Mouse (Mus musculus) liver, embryonic 15.5 days (tissue): ENCODE data around the gene Fbxl14. TPM values are rescaled to one million over a fixed set of nuclear protein-coding genes. Genes with fewer than 3 reads are reported as not detected.
"Not testable (repeated sequence)": the region's sequence is repeated elsewhere in the genome, so short reads cannot be mapped to it uniquely, and the experiment has no call there.

Experiments
- ATAC-seq: fragments of 200-750 bp; cut with Nextera tagmentation; 2 replicates; pipeline ENCODE4 v1.8.0; 2017; ENCODE audit warnings: moderate number of reproducible peaks, mild to moderate bottlenecking, moderate library complexity; ENCODE audit not compliant: insufficient read depth
- H3K27ac ChIP-seq: fragments of 300-500 bp; sonication (generic); replicated peaks from 2 replicates; pipeline ENCODE4 v1.5.1; 2015; ENCODE audit warnings: mild to moderate bottlenecking, inconsistent platforms
- H3K27me3 ChIP-seq: fragments of 300-500 bp; sonication (generic); 2 replicates; pipeline ENCODE4 v1.6.1; 2015; ENCODE audit warnings: mild to moderate bottlenecking, inconsistent platforms
- H3K36me3 ChIP-seq: fragments of 300-500 bp; sonication (generic); replicated peaks from 2 replicates; pipeline ENCODE4 v1.6.1; 2015; ENCODE audit warnings: moderate library complexity, mild to moderate bottlenecking, inconsistent platforms
- H3K4me1 ChIP-seq: fragments of 300-500 bp; sonication (generic); replicated peaks from 2 replicates; pipeline ENCODE4 v1.6.1; 2015; ENCODE audit warnings: inconsistent platforms
- H3K4me2 ChIP-seq: fragments of 300-500 bp; sonication (generic); 2 replicates; pipeline ENCODE4 v1.6.1; 2015; ENCODE audit warnings: moderate library complexity, mild to moderate bottlenecking, inconsistent platforms
- H3K4me3 ChIP-seq: fragments of 300-500 bp; sonication (generic); replicated peaks from 2 replicates; pipeline ENCODE4 v1.5.1; 2015; ENCODE audit warnings: mild to moderate bottlenecking, inconsistent platforms
- H3K9ac ChIP-seq: fragments of 300-500 bp; sonication (generic); 2 replicates; pipeline ENCODE4 v1.6.1; 2015; ENCODE audit warnings: moderate library complexity, mild to moderate bottlenecking, inconsistent platforms
- H3K9me3 ChIP-seq: fragments of 300-500 bp; sonication (generic); replicated peaks from 2 replicates; pipeline ENCODE4 v1.6.1; 2016; ENCODE audit warnings: inconsistent platforms
- WGBS: fragments of 180-500 bp; shearing (Covaris S2); methylation state at CpG from one replicate; pipeline ENCODE4 v1.1.7; 2015; ENCODE audit warnings: mixed read lengths; ENCODE audit not compliant: insufficient replicate concordance; 5-methylcytosine and 5-hydroxymethylcytosine counted together
- polyA plus RNA-seq: library from polyadenylated mRNA; unstranded; fragments of >200 nt; fragmentation: Nextera tagmentation; extraction: Ambion mirVana; gene quantifications from 2 replicates; pipeline ENCODE4 v1.2.1, GENCODE M21; 2015

Fbxl14 gene
- polyA plus RNA-seq: 2.1 and 2.4 TPM in 2 replicates

DNA sequence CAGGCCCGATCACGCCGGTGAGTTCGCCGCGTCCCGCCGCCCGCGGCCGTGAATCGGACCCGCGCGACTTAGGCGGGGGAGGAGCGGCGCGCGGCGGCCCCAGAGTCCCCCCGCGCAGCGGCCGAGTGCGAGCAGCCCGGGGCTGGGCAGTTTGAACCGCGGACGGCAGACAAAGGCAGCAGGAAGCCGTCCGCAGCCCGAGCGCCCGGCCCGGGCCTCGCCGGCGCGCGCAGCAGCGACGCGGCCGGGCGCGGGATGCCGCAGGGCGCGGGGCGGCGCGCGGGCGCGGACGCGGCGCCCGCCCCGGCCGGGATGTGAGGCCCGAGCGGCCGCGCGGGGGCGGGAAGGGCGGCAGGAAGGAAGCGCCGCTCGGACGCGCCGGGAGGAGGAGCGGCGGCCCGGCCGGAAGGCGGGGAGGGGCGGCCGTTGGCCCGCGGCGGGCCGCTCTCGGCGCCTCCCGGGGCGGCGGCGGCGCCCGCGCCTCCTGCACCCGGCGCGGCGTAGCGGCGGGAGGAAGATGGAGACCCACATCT, at the start of gene Fbxl14:
Gene Fbxl14, plus strand, starts transcription at position 326 of the 533 bp plus-strand sequence.
- ATAC-seq: peak; percentile 87
- Histone ChIP-seq H3K27ac (peak within 1 kb of the TSS; percentile 94), H3K9ac (peak within 1 kb of the TSS; percentile 80)

GRCm38 (mm10) chr6:119430508-119430907, 49.0 kb upstream of the Fbxl14 start:
- ATAC-seq: no peak
- WGBS: 30% methylated on average over 2 of the region's 2 CpGs

More for the DNA sequence above, at the start of gene Fbxl14:
- no peaks in the 10 kb centered on the region for H3K9me3 ChIP-seq
- H3K27me3 ChIP-seq: no peaks in the 10 kb centered on the region
- peak within 1 kb of the TSS; percentile 98 for H3K4me2 ChIP-seq
- peaks cover 14% of the 10 kb centered on the region for H3K36me3 ChIP-seq
- peak within 1 kb of the TSS; percentile 82 for H3K4me3 ChIP-seq
- under 1% methylated on average over 89 of the region's 101 CpGs for WGBS
- peaks cover 61% of the 10 kb centered on the region for H3K4me1 ChIP-seq

DNA sequence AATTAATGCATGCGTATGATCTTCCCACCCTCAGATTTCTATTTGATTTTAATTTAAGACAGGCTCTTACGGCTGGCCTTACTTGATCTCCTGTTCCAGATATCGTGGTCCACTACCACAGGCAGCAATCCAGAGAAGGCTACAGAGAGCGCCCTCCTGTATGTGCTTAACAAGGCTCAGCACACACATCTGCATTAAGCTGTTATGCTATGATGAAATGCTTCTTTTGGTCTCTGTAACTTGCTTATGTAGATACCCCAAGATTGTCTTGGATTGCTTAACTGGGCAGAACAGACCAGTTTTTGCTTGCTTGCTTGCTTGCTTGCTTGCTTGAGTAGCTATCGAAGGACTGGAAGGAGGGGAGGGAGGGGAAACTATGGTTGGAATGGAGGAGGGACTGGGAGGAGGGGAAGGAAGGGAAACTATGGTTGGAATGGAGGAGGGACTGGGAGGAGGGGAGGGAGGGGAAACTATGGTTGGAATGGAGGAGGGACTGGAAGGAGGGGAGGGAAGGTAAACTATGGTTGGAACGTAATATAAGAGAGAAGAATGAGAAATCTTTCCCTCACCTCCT, 47.6 kb upstream of the Fbxl14 start:
- H3K27me3 ChIP-seq: no peaks in the 10 kb centered on the region
- WGBS: 50% methylated on average over 6 of the region's 6 CpGs
- H3K4me1 ChIP-seq: peaks cover 9% of the 10 kb centered on the region; the same call in 1 of the 2 replicates
- H3K27ac ChIP-seq: no peak overlapping the region
- no peak overlapping the region for H3K4me2 ChIP-seq
- no peak overlapping the region for H3K4me3 ChIP-seq
- no peak for ATAC-seq
- H3K9me3 ChIP-seq: no peaks in the 10 kb centered on the region
- no peaks in the 10 kb centered on the region for H3K36me3 ChIP-seq
- no peak overlapping the region for H3K9ac ChIP-seq

More at GRCm38 (mm10) chr6:119430508-119430907, 49.0 kb upstream of the Fbxl14 start:
- Histone ChIP-seq H3K27me3 (no peaks in the 10 kb centered on the region), H3K4me2 (no peak overlapping the region), H3K4me1 (peaks cover 9% of the 10 kb centered on the region; the same call in 1 of the 2 replicates), H3K27ac (no peak overlapping the region), H3K4me3 (no peak overlapping the region), H3K36me3 (no peaks in the 10 kb centered on the region), H3K9ac (no peak overlapping the region), H3K9me3 (no peaks in the 10 kb centered on the region)

GRCm38 (mm10) chr6:119434394-119434793, 45.1 kb upstream of the Fbxl14 start:
- WGBS: 48% methylated on average over 4 of the region's 4 CpGs
- peak; percentile 15; the same call in 1 of the 2 replicates for ATAC-seq
- peaks cover 13% of the 10 kb centered on the region; the same call in 1 of the 2 replicates for H3K4me1 ChIP-seq
- H3K27ac ChIP-seq: no peak overlapping the region
- H3K9me3 ChIP-seq: no peaks in the 10 kb centered on the region
- H3K27me3 ChIP-seq: no peaks in the 10 kb centered on the region
- no peak overlapping the region for H3K4me2 ChIP-seq
- H3K36me3 ChIP-seq: no peaks in the 10 kb centered on the region
- H3K9ac ChIP-seq: no peak overlapping the region
- no peak overlapping the region for H3K4me3 ChIP-seq

GRCm38 (mm10) chr6:119437894-119438761, 41.3 kb upstream of the Fbxl14 start:
- H3K9me3 ChIP-seq: no peaks in the 10 kb centered on the region
- no peak overlapping the region for H3K4me3 ChIP-seq
- H3K27ac ChIP-seq: no peak overlapping the region
- H3K27me3 ChIP-seq: no peaks in the 10 kb centered on the region
- H3K4me1 ChIP-seq: peaks cover 13% of the 10 kb centered on the region; the same call in 1 of the 2 replicates
- ATAC-seq: no peak
- no peak overlapping the region for H3K4me2 ChIP-seq
- no peak overlapping the region for H3K9ac ChIP-seq
- 28% methylated on average over 8 of the region's 8 CpGs for WGBS
- no peaks in the 10 kb centered on the region for H3K36me3 ChIP-seq

DNA sequence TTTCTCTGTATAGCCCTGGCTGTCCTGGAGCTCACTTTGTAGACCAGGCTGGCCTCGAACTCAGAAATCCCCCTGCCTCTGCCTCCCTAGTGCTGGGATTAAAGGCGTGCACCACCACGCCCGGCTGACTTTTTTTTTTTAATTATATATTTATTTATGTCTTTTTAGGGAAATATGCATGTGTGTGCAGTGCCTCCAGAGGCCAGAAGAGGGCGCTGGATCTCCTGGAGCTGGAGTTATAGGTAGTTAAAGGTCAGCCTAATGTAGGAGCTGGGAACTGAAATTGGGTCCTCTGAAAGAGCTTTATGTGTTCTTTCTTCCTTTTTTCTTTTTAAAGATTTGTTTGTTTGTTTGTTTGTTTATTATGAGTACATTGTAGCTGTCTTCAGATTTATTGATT, 36.7 kb upstream of the Fbxl14 start:
- H3K4me3 ChIP-seq, H3K36me3 ChIP-seq, H3K27ac ChIP-seq, H3K4me2 ChIP-seq, ATAC-seq, H3K9ac ChIP-seq, H3K9me3 ChIP-seq, H3K4me1 ChIP-seq: not testable (repeated sequence)
- WGBS: 59% methylated on average over 5 of the region's 5 CpGs
- peaks cover 28% of the 10 kb centered on the region for H3K27me3 ChIP-seq

DNA sequence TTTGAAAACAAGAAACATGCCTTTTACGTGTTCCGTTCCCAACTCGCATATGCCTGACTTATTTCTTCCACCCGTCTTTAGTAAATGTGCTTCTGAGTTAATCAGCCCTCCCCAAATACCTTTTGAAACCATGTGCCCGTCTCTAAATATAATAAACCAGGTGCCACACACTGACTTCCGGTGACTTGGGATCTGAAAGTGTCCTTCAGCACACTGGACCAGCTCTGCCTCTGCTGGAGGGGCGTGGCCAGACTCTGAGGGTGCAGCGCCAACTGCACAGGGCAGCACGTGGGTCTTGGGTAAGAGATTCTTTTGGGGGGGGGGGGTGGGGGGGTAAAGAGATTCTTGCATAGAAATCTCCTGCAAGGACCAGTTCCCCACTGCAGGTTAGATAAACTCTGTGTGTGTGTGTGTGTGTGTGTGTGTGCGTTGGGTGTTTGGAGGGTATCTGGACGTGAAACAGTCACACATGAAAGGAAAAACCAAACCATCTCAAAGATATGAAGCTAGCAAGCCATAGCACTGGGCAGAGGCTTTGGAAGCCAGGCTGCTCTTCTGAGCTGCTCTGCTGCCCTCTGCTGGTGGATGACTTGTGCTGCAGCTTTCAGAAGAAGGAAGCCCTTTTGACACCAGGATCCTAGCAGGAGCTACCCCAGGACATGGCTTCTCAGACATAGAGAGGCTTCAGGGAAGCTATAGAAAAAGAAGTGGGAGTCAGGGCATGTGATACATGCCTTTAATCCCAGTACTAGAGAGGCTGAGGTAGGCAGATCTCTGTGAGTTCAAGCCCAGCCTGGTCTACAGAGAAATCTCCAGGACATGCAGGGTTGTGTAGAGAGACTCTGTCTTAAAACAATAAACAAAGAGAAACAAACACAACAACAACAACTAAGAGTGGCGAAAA, 35.5 kb upstream of the Fbxl14 start:
- Histone ChIP-seq H3K27me3 (peaks cover 40% of the 10 kb centered on the region), H3K9me3 (no peaks in the 10 kb centered on the region), H3K4me2 (peak overlapping the region; percentile 8; the same call in 1 of the 2 replicates), H3K27ac (no peak overlapping the region), H3K4me3 (no peak overlapping the region), H3K36me3 (no peaks in the 10 kb centered on the region), H3K4me1 (no peaks in the 10 kb centered on the region), H3K9ac (no peak overlapping the region)
- 0 out of 2 replicates have a peak, but pooled peaks have one; percentile 26 for ATAC-seq
- 34% methylated on average over 12 of the region's 12 CpGs for WGBS

DNA sequence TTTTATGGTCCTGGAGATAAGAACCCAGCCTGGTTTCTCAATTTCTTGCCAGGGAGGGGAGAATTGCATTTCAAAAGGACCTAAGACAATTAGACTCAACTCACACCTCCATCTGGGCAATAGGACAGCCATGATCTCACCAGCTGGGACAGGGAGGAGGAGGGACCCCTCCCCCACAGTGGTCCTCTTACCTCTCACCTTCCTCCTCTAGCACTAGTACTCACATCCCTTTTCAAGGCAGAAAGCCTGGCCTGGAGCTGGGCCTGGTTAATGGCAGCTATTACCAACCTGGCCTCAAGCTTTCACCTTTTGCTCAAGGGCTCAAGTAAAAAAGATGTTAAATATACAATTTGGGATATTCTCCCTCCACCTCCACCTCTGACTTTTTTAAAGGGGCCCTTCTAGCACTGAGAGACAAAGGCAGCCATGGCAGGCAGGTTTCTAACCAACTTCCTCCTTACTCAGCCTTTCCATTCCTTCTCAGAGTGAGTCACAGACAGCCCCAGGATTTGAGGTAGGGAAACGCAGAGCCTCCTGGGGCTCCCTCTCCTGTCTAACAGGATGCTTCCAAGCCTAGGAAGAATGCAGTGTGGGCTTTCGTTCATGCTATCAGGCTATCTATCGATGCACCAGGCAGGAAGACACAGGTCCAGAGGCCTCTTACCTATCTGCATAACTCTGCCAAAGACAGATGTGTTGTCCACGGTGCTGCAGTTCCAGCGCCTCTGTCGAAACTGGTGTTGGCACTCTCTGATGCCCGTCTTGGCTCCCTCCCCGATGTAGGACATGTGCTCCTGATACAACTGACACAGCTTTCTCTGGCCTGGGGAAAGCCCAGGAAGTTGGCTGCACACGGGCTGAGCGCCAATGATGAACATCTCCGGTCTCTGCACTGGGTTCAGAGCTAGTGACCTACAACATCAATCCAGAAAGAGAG, 33.5 kb upstream of the Fbxl14 start:
- H3K9me3 ChIP-seq: no peaks in the 10 kb centered on the region
- peaks cover 60% of the 10 kb centered on the region for H3K27me3 ChIP-seq
- no peak overlapping the region for H3K4me3 ChIP-seq
- no peak for ATAC-seq
- H3K4me1 ChIP-seq: peaks cover 3% of the 10 kb centered on the region; the same call in 1 of the 2 replicates
- no peak overlapping the region for H3K9ac ChIP-seq
- no peaks in the 10 kb centered on the region for H3K36me3 ChIP-seq
- no peak overlapping the region for H3K4me2 ChIP-seq
- no peak overlapping the region for H3K27ac ChIP-seq
- 44% methylated on average over 11 of the region's 11 CpGs for WGBS

DNA sequence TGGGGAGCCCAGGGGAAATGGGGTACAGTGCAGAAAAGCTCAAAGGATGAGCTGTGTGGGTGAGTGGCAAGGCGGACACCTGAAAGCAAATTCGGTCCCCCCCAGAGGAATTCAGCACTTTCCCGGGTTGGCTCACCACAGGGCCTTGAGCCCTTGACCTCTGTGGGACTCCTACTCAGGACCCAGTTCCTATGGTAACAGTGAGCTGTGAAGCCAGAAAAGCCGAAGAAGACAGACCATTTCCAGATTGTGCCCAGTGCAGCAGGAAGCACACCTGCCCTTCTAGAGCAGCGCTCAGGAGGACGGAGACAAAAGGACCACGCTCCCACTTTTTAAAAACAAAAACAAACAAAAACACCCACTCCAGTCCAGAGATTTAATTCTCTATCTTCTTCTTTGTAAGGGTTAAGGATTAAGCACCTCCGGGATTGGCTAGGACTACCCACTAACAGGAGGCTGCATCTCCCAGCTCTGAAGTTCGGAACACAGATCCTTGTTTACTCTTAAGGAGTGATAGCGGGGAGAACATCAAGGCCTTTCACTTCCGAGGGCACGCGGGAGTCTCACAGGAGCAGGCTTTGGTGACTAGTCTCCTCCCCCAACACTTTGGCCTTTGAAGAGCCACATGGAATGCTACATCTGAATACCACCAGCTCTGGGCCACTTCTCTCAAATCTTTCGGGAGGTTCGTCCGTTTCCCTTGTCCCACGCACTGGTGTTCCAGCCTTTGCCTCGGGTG, 31.0 kb upstream of the Fbxl14 start:
- Histone ChIP-seq H3K9ac (no peak overlapping the region), H3K9me3 (no peaks in the 10 kb centered on the region), H3K4me1 (peaks cover 3% of the 10 kb centered on the region), H3K4me2 (peak overlapping the region; percentile 59), H3K36me3 (no peaks in the 10 kb centered on the region), H3K4me3 (peak overlapping the region; percentile 13; the same call in 1 of the 2 replicates), H3K27ac (no peak overlapping the region), H3K27me3 (peaks cover 85% of the 10 kb centered on the region)
- no peak for ATAC-seq
- 15% methylated on average over 18 of the region's 18 CpGs for WGBS
